Mouse (Mus musculus): Measurements from ENCODE around the gene Vamp2.
A peak's percentile ranks its signal among the peaks of the same experiment; 100 is the strongest.

GRCm38 (mm10) chr11:69124498-69124847 is 36.2 kb downstream of the Vamp2 start:
- TF ChIP-seq CTCF (IDR thresholded peaks at IDR 0.05; ENCODE audit: low read depth) (no peak), EP300 (optimal IDR thresholded peaks at IDR 0.05) (peak; percentile 12)

Measured in stomach, postnatal 0 days (tissue).